Mouse (Mus musculus): ENCODE data around the gene Tmem231. TPM values are rescaled to one million over a fixed set of nuclear protein-coding genes. Genes with fewer than 3 reads are reported as not detected.

The Tmem231 gene
- total and polyA plus RNA-seq, 2 experiments from 2014 or later = 1.2 to 1.6 TPM

DNA sequence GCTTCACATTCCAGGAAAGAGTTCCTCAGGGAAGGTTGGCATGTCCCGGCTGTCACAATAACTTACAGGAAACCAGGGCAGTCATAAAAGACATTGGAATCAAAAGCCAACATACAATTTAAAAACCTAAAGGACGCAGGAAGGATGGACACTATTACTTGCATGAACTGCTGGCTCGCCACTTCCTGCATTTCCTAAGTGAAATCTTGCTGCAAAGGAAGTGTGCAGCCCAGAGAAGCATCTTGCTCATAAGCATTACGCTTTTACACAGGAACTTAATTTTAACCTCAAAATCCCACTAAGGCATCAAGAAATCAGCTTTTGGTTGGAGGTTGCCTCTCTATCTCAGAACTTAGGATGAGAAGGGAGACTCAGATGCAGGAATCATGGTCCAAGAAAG lies 70.4 kb downstream of the Tmem231 start:
- H3K4me2 ChIP-seq (ENCODE audit: low read depth, low read length) = no peak overlapping the region
- H3K27me3 ChIP-seq (ENCODE audit: control insufficient read depth, insufficient read depth, low read length) = no peaks in the 10 kb centered on the region
- 71% methylated on average over 4 of the region's 4 CpGs for WGBS
- no peaks in the 10 kb centered on the region for H3K4me1 ChIP-seq (ENCODE audit: control insufficient read depth, insufficient read depth)
- DNase-seq (ENCODE audit: low spot score) = no peak
- H3K9me3 ChIP-seq (replicated peaks; ENCODE audit: control insufficient read depth, low read length) = no peaks in the 10 kb centered on the region
- H3K4me3 ChIP-seq (ENCODE audit: low read depth, low read length) = no peak overlapping the region
- no peak overlapping the region for H3K9ac ChIP-seq (replicated peaks; ENCODE audit: low read depth, low read length)
- no peak for TF ChIP-seq EP300 (IDR thresholded peaks at IDR 0.05; ENCODE audit: low read depth)
- no peak for TF ChIP-seq CTCF (IDR thresholded peaks at IDR 0.05; ENCODE audit: low read depth)
- ATAC-seq (ENCODE audit: insufficient read depth, low read depth) = no peak
- H3K36me3 ChIP-seq (replicated peaks; ENCODE audit: control insufficient read depth, insufficient read depth, low read length) = peaks cover 10% of the 10 kb centered on the region; the same call in 1 of the 2 replicates
- H3K27ac ChIP-seq (ENCODE audit: low read depth) = no peak overlapping the region

Other genes starting within 250 kb of the Tmem231 start
- gene Ctrb1, start 242.9 kb downstream of the Tmem231 start, total RNA-seq (2014; rRNA removed; ENCODE audit: low replicate concordance) = 0.62 and 3.4 TPM in 2 replicates
- gene Ctrb1, start 242.9 kb downstream of the Tmem231 start, polyA plus RNA-seq (2015; fragmentation: Nextera tagmentation; extraction: Ambion mirVana) = not detected in 2 replicates
- 53.2 and 81.5 TPM in 2 replicates for gene Bcar1, start 190.1 kb downstream of the Tmem231 start, total RNA-seq (2014; rRNA removed; ENCODE audit: low replicate concordance)
- gene Bcar1, start 190.1 kb downstream of the Tmem231 start, polyA plus RNA-seq (2015; fragmentation: Nextera tagmentation; extraction: Ambion mirVana) = 25.6 and 27.9 TPM in 2 replicates
- gene Cfdp1, start 79.6 kb downstream of the Tmem231 start, total RNA-seq (2014; rRNA removed; ENCODE audit: low replicate concordance) = 16.1 and 20.4 TPM in 2 replicates
- gene Cfdp1, start 79.6 kb downstream of the Tmem231 start, polyA plus RNA-seq (2015; fragmentation: Nextera tagmentation; extraction: Ambion mirVana) = 85.4 and 86.2 TPM in 2 replicates
- gene Tmem170, start 57.1 kb downstream of the Tmem231 start, total RNA-seq (2014; rRNA removed; ENCODE audit: low replicate concordance) = 3.3 and 3.9 TPM in 2 replicates
- 2.5 and 3.5 TPM in 2 replicates for gene Tmem170, start 57.1 kb downstream of the Tmem231 start, polyA plus RNA-seq (2015; fragmentation: Nextera tagmentation; extraction: Ambion mirVana)
- not detected in 2 replicates for gene Chst5, start 23.4 kb downstream of the Tmem231 start, total RNA-seq (2014; rRNA removed; ENCODE audit: low replicate concordance)
- not detected in 2 replicates for gene Chst5, start 23.4 kb downstream of the Tmem231 start, polyA plus RNA-seq (2015; fragmentation: Nextera tagmentation; extraction: Ambion mirVana)
- 71.2 and 76.3 TPM in 2 replicates for gene Gabarapl2, start 6.8 kb upstream of the Tmem231 start, total RNA-seq (2014; rRNA removed; ENCODE audit: low replicate concordance)
- gene Gabarapl2, start 6.8 kb upstream of the Tmem231 start, polyA plus RNA-seq (2015; fragmentation: Nextera tagmentation; extraction: Ambion mirVana) = 212 and 220 TPM in 2 replicates
- gene Adat1, start 58.4 kb upstream of the Tmem231 start, total RNA-seq (2014; rRNA removed; ENCODE audit: low replicate concordance) = 0.46 and 2.4 TPM in 2 replicates
- gene Adat1, start 58.4 kb upstream of the Tmem231 start, polyA plus RNA-seq (2015; fragmentation: Nextera tagmentation; extraction: Ambion mirVana) = 2.0 and 2.2 TPM in 2 replicates
- gene Kars, start 77.4 kb upstream of the Tmem231 start, total RNA-seq (2014; rRNA removed; ENCODE audit: low replicate concordance) = 73.7 and 73.8 TPM in 2 replicates
- gene Kars, start 77.4 kb upstream of the Tmem231 start, polyA plus RNA-seq (2015; fragmentation: Nextera tagmentation; extraction: Ambion mirVana) = 104 and 108 TPM in 2 replicates
- 11.2 and 15.8 TPM in 2 replicates for gene Terf2ip, start 77.5 kb upstream of the Tmem231 start, total RNA-seq (2014; rRNA removed; ENCODE audit: low replicate concordance)
- gene Terf2ip, start 77.5 kb upstream of the Tmem231 start, polyA plus RNA-seq (2015; fragmentation: Nextera tagmentation; extraction: Ambion mirVana) = 13.0 and 14.2 TPM in 2 replicates
- not detected in 2 replicates for gene Gm6793, start 81.2 kb upstream of the Tmem231 start, total RNA-seq (2014; rRNA removed; ENCODE audit: low replicate concordance)
- 0.14 and 0.45 TPM in 2 replicates for gene Gm6793, start 81.2 kb upstream of the Tmem231 start, polyA plus RNA-seq (2015; fragmentation: Nextera tagmentation; extraction: Ambion mirVana)

All from heart, postnatal 0 days (tissue).